Mouse (Mus musculus): ENCODE measurements around the gene Vamp2. TPM values are rescaled to one million over a fixed set of nuclear protein-coding genes. Genes with fewer than 3 reads are reported as not detected.

Gene Vamp2
- total RNA-seq, 2 experiments from 2014 or later = 7.2 to 59.2 TPM

DNA sequence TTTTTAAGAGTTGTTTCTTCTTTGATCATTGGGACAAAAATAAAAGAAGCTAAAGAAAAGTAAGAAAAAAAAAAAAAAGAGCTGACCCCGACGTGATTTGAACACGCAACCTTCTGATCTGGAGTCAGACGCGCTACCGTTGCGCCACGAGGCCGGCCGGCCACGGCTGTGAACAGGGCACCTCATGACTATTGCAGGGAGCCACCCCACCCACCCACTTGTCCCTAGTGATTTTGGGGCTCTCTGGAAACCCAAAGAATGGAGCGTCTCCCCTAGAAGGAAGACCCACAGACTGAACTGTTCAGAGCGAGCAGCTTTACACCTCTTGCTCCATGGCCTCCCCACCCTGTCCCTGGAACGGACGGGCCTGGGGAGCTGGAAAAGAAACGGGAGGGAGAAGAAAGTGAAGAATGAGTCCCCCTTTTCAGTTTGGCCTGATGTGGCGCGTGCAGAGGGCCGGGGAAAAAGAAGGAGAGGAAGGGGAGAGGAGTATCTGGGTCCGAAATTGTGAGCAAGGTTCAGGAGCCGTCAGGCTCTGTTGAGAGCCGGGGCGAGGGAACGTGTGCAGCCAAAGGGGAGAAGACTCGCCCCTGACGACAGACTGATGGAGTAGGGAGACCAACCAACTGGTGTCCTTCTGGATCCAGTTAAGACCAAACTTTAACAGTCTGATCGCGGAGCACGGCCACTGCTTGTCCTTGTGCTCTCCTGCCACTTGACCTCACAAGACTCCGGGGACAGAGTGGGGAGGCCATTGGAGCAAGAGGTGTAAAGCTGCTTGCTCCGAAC lies 24.7 kb upstream of the Vamp2 start:
- no peak for ATAC-seq (replicated peaks; ENCODE audit: poor library complexity, severe bottlenecking)

DNA sequence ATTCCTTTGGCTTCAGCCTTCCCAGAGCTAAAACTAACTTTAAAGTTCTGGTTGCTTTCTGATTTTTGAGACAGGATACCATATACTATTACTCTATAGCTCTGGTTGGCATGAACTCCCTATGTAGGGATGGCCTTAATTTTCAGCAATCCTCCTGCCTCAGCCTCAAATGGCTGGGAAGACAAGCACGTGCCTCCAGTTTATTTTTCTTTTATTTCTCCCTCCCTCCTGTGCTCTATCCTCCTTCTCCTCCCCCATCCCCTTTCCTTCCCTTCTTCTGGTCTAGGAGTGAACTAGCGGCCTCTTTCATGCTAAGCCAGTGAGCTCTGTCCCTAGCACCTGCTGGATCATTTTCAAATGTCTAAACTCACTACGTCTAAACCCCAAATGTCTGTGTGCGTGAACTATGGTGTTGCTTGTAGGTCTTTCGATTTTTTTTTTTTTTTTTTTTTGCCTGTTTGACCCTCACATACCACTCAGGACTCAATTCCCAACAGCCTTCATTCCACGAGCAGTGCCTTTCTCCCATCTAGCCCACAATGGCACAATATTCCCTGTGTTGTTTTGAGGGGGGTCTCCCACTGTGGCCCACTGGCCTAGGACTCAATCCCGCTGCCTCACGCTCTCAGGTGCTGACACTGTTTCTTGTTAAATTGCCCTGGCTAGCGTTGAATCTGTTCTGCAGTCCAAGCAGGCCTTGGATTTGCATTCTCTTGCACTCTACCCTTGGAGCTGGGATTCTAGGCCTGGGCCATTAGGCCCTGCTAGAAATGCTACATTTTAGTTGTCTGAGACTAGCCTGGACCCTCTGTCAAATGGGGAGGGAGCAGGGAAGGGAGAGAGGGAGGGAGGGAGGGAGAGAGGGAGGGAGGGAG lies 23.8 kb upstream of the Vamp2 start:
- ATAC-seq (replicated peaks; ENCODE audit: poor library complexity, severe bottlenecking) = no peak

DNA sequence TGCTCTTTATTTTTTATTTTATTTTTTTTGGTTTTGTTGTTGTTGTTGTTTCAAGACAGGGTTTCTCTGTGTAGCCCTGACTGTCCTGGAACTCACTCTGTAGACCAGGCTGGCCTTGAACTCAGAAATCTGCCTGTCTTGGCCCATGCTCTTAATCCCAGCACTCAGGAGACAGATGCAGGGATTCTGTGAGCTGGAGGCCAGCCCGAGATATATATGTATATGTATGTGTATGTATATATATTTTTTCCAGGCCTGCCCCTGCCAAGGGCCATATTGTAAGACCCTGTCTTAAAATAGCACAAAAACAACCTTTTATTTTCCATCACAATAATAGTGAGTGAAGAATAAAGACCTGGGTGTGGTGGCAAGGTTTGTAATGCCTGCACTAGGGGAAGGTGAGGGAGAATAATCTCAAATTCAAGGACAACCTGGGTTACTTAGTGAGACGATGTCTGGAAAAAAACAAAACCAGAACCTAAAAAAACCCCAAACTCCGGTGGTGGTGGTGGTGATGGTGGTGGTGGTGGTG lies 22.8 kb upstream of the Vamp2 start:
- no peak for ATAC-seq (replicated peaks; ENCODE audit: poor library complexity, severe bottlenecking)

DNA sequence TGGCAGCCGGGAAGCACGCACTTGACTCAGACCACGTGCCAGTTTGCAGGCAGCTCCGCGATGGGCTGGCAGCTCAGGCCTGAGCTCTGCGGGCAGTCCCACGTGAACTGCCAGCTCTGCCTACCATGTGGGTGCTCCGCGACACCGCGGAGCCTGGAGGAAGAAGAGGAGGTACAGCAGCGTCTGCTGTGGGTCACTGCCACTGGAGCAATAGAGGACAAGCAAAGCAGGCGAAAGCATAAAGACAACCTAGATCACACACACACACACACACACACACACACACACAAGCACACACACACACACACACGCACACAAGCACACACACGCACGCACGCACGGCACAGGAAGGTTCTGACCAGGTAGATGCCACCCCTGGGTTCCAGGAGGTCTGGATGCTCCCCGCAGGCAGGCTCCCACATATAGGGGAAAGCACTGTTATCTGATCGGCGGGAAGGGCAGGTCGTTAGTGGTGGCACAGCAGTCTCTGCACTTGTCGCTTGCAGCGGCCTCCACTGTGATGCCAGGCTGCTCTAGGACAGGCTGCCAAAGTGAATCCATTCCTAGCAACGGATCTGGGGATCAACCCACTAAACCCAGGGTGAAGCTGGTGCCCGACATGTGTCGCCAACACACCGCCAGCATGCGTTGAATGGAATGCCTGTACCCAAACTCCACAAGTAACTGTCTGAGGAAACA lies 22.0 kb upstream of the Vamp2 start:
- ATAC-seq (replicated peaks; ENCODE audit: poor library complexity, severe bottlenecking) = peak; percentile 44

GRCm38 (mm10) chr11:69066956-69067355 lies 21.3 kb upstream of the Vamp2 start:
- peak; percentile 35 for ATAC-seq (replicated peaks; ENCODE audit: poor library complexity, severe bottlenecking)

DNA sequence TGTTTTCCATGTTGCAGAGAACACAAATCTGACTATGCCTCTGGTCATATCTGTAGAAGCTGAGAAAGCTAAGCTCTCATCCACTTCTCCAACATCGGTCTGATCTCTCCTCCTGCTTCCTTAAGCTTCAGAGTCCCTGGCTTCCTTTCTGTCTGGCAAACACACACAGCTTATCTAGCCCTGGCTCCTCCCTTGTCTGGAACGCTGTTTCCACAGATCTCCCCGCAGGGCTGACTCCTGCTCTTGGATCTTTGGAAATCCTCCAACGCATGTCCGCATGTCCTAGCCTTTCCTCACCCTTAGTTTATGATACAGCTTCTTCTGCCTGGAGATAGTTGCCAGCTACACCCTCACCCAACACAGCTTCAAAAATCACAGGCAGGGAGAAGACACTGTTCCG lies 20.7 kb upstream of the Vamp2 start:
- ATAC-seq (replicated peaks; ENCODE audit: poor library complexity, severe bottlenecking) = no peak

DNA sequence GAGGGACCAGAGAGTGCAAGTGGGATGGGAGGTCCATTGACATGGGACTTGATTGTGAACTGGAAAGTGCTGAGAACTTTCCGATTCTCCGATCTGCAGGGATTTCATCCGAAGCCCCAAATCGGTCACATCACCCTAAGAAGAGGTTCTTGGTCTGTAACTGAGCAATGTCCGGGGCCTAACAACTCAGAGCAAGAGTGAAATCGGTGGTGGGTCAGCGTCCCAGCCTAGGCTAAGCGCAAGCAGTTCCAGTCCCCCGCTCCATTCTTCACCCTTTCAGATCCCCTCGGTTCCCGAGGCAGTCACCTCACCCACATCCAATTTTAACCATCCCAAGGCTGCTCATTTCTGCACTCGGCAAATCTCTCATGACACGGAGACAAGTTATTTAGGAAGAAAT lies 18.2 kb upstream of the Vamp2 start:
- no peak for ATAC-seq (replicated peaks; ENCODE audit: poor library complexity, severe bottlenecking)

- peak; percentile 54 for ATAC-seq (replicated peaks; ENCODE audit: poor library complexity, severe bottlenecking)
Measured at GRCm38 (mm10) chr11:69070590-69071222, 17.6 kb upstream of the Vamp2 start, which contains the start of gene Tmem107. TSS of gene Tmem107 (plus strand) at chr11:69070806.

- no peak for ATAC-seq (replicated peaks; ENCODE audit: poor library complexity, severe bottlenecking)
Measured at GRCm38 (mm10) chr11:69071262-69071661, 17.0 kb upstream of the Vamp2 start.

GRCm38 (mm10) chr11:69072234-69072633 lies 16.1 kb upstream of the Vamp2 start:
- no peak for ATAC-seq (replicated peaks; ENCODE audit: poor library complexity, severe bottlenecking)

DNA sequence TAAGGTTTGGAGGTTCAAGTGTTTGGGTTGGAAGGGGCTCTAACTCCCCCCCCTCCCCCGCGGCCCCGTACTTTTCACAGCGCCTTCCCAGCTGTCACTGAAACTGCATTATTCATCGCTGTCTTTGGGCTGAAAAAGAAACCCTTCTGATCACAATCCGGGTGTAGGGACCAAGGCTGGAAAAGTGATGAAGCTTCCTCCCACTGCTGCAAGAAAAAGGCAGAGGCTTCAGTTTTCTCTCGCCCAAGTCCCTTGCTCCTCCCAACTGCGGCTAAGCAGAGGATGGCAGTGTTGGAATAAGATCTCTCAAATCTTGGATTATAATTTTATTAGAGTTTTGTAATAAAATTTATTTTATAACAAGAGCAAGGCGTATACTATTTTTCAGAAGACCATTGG lies 15.6 kb upstream of the Vamp2 start:
- ATAC-seq (replicated peaks; ENCODE audit: poor library complexity, severe bottlenecking) = no peak

GRCm38 (mm10) chr11:69073065-69073888 lies 15.0 kb upstream of the Vamp2 start:
- peak; percentile 65 for ATAC-seq (replicated peaks; ENCODE audit: poor library complexity, severe bottlenecking)

GRCm38 (mm10) chr11:69073951-69074775 lies 14.1 kb upstream of the Vamp2 start:
- peak; percentile 11; the same call in 1 of the 2 replicates for ATAC-seq (replicated peaks; ENCODE audit: poor library complexity, severe bottlenecking)

DNA sequence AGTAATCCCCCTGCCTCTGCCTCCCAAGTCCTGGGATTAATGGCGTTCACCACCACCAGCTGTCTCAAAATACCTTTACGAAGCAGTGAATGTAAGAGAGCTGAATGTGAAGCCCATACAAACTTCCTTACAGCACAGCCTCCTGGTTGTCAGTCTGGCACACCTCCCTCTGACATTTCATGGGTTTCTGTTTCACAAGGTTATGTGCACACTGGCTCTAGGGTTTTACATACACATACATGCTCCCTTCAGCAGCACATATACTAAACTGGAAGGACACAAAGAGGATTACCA lies 13.6 kb upstream of the Vamp2 start:
- ATAC-seq (replicated peaks; ENCODE audit: poor library complexity, severe bottlenecking) = no peak

- ATAC-seq (replicated peaks; ENCODE audit: poor library complexity, severe bottlenecking) = no peak
Measured at GRCm38 (mm10) chr11:69075764-69076479, 12.4 kb upstream of the Vamp2 start.

DNA sequence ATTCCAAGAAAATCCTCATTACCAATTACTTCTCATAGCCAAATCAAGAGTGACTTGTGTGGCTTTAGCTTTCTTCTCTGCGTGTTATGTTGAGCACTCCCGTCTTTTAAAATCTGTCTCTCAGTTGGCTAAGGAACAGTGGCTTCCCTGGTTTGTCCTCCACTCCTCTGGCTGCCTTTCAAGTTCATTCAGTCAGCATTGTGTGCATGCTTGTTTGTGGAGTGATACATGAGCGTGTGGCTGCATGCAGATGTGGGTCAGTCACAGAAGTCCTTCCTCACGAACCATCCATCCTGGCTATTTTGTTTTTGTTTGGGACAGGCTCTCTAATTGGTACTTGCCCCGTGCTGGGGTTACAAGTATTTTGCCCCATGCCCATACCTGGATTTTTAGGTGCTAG lies 11.7 kb upstream of the Vamp2 start:
- ATAC-seq (replicated peaks; ENCODE audit: poor library complexity, severe bottlenecking) = no peak

GRCm38 (mm10) chr11:69077316-69077715 lies 11.0 kb upstream of the Vamp2 start:
- no peak for ATAC-seq (replicated peaks; ENCODE audit: poor library complexity, severe bottlenecking)

DNA sequence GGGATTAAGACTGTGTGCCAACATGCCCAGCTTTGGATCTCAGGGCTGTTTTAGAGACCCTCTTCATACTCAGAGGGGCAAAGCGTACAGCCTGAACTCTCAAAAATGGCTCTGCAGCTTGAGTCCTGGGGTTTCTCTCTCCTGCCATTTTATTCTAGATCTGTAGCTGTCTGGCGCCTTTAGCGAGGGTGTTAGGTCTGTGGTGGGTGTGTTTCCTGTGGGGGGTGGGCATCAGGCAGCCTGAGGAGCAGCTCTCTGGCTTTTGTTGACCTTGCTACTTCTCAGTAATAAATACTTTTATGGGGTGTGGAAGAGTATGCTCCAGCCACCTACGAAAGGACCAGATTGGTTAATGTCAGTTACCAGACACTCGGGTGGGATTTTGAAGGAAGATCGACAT lies 10.2 kb upstream of the Vamp2 start:
- no peak for ATAC-seq (replicated peaks; ENCODE audit: poor library complexity, severe bottlenecking)
